Mouse (Mus musculus) skeletal muscle tissue, adult 2 months (tissue): ENCODE results near the gene Gm7145.
"Not testable (repeated sequence)": the region's sequence is repeated elsewhere in the genome, so short reads cannot be mapped to it uniquely, and the experiment has no call there.

Source experiments
- DNase-seq: peaks from one replicate; pipeline ENCODE4 v3.0.0-alpha.2; 2012; ENCODE audit warnings: low read depth, low spot score

Gm7145 gene

GRCm38 (mm10) chr1:117965639-117966038, at the start of gene Gm7145:
Gene Gm7145 (plus strand): TSS chr1:117965939.
- no peak for DNase-seq

DNA sequence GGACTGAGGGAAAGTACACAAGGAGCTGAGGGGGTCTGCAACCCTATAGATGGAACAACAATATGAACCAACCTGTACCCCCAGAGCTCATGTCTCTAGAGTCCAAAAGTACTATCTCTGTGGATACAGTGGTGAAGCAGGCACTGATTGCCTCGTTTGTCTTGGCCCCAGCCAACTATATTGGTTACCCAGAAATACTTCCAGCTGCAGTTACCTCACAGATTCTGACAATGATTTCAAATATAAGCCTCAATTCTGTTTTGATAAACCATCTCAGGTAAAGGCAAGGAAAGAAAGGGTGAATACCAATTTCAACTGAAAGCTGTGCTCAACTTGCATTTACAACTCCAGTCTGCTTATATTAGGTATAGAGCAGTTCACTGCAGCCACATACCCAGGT, 38.0 kb upstream of the Gm7145 start, which contains the start of gene Gm28168:
TSS of gene Gm28168 (plus strand) at position 301 of the 400 bp plus-strand sequence.
- not testable (repeated sequence) for DNase-seq

DNA sequence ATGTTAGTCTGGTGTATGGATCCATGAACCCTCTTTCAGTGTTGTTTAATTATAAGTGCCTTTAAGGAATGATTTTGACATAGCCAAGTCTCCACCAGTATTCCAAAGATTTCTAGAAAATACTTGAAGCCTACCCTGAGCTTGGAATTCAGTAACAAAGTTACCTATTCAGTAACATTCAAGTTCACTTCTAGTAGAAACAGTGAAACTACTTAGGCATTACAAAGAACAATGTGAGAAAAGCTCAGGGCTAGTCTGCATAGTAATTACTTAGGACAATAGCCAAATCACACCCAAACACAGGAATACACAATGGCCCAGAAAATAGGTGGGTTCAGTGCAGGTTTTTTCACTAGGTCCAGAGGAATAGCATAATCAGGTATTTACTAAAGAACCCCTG, 38.1 kb downstream of the Gm7145 start:
- not testable (repeated sequence) for DNase-seq

DNA sequence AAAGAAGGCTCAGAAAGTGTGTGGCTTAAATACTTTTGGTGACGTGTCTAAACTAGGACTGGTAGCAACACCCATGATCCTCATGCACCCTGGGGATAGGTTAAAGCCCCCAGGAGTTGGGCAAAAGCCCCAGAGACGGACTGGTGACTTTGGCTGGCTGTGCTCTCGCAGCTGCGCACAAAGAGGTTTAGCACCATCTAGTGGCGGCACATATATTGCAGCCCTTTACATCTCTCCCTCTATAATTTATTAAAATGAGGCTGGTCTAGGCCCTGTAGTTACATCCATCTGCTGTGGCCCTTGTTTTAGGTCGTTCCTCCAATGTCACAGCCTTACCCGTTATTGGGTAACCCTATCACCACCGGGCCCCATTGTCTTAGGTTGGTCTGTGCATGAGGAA, 47.0 kb downstream of the Gm7145 start:
- not testable (repeated sequence) for DNase-seq
